Mouse (Mus musculus): ENCODE results near the gene Dpp6.

The Dpp6 gene

DNA sequence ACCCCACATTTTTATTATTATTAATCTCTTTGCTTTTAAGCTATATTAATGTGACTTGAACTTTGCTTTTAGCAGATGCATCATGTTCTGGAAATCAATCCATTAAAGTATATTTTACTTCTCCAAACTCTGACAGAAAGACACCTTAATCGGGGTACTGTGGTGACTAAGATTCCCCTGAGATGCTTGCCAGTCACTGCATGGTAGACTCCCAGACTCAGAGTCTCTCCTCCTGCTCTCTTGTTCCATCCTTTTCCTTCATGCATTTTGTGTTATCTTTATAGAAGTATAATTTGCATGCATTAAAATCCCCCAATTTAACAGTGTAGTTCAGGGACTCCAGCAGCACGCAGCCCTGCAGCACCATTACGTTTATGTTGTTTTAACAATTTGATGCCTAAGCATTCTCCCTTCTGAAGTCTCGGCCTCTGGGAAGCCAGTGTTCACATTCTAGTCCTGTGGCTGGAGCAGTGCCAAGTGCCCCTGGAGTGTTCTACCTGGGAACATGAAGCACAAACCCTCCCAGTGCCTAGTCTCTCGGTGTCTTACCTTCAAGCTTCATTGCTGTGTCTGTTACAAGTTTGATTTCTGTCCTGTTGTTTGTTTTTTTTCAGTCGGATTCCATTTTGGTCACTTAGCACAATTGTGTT is 153.1 kb downstream of the Dpp6 start:
- no peak for DNase-seq (ENCODE audit: low spot score)

GRCm38 (mm10) chr5:26973166-26973565 is 156.2 kb downstream of the Dpp6 start:
- no peak for DNase-seq (ENCODE audit: low spot score)

- DNase-seq (ENCODE audit: low spot score), result no peak
Measured at GRCm38 (mm10) chr5:26979348-26979747, 162.3 kb downstream of the Dpp6 start.

DNA sequence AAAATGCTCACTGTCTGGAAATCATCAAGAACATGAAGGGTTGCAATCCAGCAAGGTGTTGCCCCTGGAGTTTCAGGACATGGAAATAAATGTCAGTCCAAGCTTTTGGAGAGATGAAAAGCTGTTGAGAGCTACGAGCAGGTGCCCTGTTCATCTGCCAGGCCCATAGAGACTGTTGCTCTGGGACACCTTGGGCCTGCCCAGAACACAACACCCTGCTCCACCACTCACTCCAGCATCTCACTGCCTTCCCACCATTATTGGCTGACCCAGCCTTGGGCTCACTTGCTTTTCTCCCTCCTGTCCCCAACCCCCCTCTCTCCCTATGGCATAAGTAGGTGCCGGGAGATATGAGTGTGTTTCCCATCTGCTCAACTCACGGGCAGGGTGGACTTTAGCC is 162.8 kb downstream of the Dpp6 start:
- DNase-seq (ENCODE audit: low spot score), result no peak

DNA sequence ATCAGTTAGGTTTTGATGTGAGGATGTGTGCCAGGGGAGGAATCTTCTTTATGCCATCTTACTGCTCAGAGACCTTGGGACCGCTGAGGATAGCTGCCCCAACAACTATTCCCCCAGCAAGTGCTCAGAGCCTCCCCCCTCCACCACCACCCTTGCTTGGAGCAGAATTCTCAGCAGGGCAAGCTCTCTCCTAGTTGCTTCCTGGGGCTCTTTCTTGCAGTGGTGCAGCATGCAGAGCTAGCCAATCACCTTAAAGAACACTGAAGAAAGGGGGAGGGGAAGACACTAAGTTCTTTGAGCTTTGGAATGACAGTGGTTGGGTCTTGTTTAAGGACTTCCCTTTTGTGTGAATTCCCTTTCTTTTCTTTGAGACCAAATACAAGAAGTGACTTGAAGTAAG is 168.1 kb downstream of the Dpp6 start:
- no peak for DNase-seq (ENCODE audit: low spot score)

GRCm38 (mm10) chr5:26991587-26991986 is 174.6 kb downstream of the Dpp6 start:
- DNase-seq (ENCODE audit: low spot score), result no peak

DNA sequence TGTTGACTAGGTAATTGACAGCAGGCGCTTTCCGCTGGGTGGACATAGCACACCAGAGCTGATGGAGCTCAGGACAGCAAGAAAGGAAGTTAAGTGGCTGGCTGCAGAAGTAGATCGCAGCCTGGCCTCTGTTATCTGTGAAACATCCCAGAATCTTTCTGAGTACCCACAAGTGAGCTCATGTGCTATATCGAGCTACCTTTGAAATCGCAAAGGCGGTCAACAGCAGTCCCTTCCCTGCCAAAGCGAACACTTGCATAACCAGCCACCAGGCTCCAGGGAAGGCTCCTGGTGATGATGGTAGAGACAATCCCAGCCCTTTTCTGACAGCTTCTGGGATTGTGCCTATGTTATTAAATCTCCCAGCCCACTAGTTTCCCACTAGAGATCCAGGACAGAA is 186.5 kb downstream of the Dpp6 start:
- no peak for DNase-seq (ENCODE audit: low spot score)

DNA sequence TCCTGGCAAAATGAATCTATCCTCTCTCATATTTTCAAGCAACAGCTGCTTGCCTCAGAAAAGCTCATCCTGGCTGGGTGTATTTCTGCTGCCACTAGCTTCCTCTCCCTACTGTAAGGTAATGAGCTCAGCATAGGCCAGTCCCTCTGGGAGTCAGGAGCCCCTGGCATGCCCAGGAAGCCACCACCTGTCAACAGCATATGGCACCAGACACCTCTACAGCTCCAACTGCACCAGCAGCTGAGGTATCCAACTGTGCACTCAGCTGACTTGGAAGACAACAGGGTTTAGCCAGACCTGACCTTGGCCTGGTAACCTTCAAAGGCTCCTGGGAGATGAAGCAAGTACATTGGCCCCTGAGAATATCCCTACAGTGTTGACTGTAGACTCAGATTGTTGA is 192.2 kb downstream of the Dpp6 start:
- DNase-seq (ENCODE audit: low spot score), result no peak

DNA sequence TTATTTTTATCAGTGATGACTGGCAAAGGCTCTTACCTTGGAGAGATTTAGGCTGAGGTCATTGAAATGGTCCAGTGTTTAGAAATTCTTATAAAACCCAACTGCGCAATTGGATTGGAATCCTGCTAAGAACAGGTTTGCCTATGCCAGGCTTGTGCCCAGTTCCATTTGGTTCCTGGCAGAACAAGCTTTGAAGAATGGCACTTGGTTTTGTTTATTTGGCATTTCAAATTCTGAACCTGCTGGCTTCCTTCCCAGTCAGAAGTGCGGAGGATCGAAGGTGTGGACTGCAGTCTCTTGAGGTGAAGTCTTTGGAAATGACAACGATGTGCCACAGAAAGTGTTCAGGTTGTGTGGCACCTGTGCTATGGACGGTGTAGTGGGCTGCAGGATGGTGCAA is 193.6 kb downstream of the Dpp6 start:
- no peak for DNase-seq (ENCODE audit: low spot score)

DNA sequence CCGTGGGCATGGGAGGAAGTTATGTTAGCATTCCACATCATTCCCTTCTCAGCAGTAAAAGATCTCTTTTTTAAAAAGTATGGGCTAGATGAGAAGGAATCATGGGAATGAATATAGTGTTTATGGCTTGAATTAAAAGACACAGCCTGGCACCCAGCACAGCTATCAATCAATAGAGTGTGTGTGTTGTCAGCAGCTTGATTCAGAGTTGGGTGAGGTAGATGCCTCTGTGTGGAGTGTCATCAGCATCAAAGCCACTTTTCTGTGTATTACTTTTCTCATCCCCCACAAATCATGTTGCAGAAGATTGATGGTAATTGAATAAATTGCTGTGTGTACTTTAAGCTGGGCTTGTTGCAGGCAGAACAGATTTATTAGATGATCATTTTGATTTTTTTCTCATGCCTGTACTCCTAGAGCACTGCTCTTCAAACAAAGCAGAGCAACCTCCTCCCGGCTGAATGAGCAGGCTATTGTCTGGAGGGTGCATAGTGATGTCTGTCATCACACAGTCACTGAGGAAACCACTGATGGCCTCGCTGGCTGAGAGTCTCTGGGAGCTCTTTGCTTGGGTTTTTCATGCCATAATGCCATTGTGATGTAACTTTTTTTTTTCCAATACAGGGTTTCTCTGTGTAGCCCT is 201.4 kb downstream of the Dpp6 start:
- DNase-seq (ENCODE audit: low spot score), result no peak

GRCm38 (mm10) chr5:27028611-27029010 is 211.6 kb downstream of the Dpp6 start:
- no peak for DNase-seq (ENCODE audit: low spot score)

DNA sequence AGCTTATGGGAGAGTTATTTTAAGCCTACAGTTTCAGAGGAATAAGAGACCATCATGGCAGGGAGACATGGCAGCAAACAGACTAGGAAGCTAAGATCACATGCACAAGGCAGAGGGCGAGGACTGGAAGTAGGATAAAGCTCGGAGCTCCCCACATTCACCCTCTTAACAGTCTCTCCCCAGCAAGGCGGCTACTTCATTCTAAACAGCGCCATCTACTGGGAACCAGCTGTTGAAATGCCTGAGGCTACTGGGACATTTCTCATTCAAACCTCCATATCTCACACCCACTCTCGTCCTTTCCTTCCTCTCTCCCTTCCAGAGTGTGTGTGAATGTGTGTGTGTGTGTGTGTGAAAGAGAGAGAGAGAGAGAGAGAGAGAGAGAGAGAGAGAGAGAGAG is 212.8 kb downstream of the Dpp6 start:
- DNase-seq (ENCODE audit: low spot score), result no peak

DNA sequence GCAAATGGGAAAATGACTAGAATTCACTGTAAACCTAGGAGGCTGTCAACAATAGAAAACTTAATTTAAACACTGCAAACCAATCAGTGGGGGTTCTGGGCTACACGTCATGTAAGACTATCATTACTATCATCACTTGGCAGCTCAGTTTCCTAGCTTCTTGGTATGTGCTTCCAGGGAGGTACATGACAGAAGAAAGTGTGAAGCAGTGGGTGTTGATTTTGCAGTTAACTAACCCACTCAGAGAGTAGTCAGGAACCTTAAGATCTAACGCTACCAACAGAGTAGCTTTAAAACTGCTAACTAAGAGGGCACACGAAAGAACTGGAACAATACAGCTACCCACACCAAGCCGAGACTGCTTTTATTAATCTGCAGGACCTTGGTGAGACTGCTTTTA is 217.9 kb downstream of the Dpp6 start:
- no peak for DNase-seq (ENCODE audit: low spot score)

DNA sequence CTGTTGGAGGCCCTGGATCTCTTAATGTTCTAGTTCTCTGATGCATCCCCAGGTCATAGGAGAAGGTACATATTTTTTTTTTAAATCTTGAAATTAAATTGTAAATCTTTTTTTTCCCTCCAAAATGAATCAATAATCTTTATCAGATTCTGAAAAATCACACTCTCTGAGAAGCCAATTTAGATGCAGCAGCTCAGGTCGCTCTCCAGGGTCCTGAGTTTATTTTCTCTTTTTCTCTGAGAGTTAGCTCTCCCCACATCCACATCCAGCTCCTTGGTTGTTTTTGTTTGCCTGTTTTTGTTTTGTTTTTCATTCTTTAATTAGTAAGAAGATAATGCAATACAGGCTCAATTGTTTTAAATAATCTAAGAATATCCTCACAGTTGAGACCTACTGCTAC is 218.3 kb downstream of the Dpp6 start:
- no peak for DNase-seq (ENCODE audit: low spot score)

- no peak for DNase-seq (ENCODE audit: low spot score)
Measured at GRCm38 (mm10) chr5:27035891-27036290, 218.9 kb downstream of the Dpp6 start.

GRCm38 (mm10) chr5:27037796-27038195 is 220.8 kb downstream of the Dpp6 start:
- DNase-seq (ENCODE audit: low spot score), result no peak

- DNase-seq (ENCODE audit: low spot score), result no peak
Measured at GRCm38 (mm10) chr5:27048167-27048566, 231.2 kb downstream of the Dpp6 start.

DNA sequence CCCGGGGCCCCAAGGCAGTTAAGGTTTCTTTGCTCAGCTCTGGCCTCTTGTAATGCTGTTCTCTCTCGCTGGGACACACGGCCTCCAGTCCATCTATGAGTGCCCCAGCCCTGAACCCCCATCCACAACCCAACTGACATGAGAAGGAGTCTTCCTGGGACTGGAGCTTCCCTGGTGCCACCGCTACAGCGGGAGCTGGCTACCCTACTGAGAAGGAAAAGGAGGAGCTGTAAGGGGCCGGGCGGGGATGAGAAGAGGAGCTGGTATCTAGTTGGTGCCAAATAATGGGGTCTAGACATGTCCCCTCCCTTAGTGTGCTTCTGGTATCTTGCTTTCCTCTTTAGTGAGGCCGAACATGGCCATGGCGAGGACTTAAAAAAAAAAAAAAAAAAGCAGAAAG is 231.9 kb downstream of the Dpp6 start:
- DNase-seq (ENCODE audit: low spot score), result no peak

GRCm38 (mm10) chr5:27049341-27050091 is 232.5 kb downstream of the Dpp6 start:
- no peak for DNase-seq (ENCODE audit: low spot score)

GRCm38 (mm10) chr5:27051250-27051649 is 234.2 kb downstream of the Dpp6 start:
- no peak for DNase-seq (ENCODE audit: low spot score)

GRCm38 (mm10) chr5:27052441-27052840 is 235.4 kb downstream of the Dpp6 start:
- DNase-seq (ENCODE audit: low spot score), result no peak

- DNase-seq (ENCODE audit: low spot score), result no peak
Measured at GRCm38 (mm10) chr5:27056436-27056835, 239.4 kb downstream of the Dpp6 start.

- no peak for DNase-seq (ENCODE audit: low spot score)
Measured at GRCm38 (mm10) chr5:27060114-27060513, 243.1 kb downstream of the Dpp6 start.
